Mouse (Mus musculus): Measurements from ENCODE around the gene Gzmg.

DNA sequence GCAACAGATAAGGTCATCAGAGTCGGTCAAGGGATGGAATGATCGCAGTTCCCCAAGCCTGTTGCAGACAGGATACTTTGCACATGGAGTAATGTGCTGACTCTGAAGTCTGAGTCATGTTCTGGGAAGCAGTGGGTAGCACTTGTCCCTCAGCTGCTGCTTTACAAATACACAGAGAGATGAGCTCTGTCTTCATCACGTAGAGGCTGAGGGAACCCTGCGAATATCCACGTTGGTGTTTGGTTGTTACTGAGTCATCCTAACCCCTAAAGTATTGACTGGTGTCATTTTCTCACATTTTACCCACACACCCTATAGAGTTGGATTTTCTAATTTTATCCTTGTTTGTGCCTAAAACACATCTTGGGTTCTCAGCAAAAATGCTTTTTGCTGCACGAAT lies 8.6 kb upstream of the Gzmg start:
- no peak for TF ChIP-seq POLR2A (IDR thresholded peaks at IDR 0.05; ENCODE audit: low read depth, low read length)
- no peak for TF ChIP-seq CTCF (IDR thresholded peaks at IDR 0.05; ENCODE audit: extremely low read depth, insufficient read length, insufficient replicate concordance, low read depth, low read length)
